Mouse (Mus musculus) layer of hippocampus, adult 8-10 months (tissue): ENCODE measurements around the gene Ptpn1. TPM values are rescaled to one million over a fixed set of nuclear protein-coding genes. Genes with fewer than 3 reads are reported as not detected.

Experiments used
- DNase-seq, 2 experiments: peaks; one replicate each; pipeline ENCODE4 v3.0.0; 2022; ENCODE audit warnings: low spot score in 2 of 2
- total RNA-seq, 4 experiments: library from RNA; stranded (reverse); gene quantifications; 2 replicates each; pipeline ENCODE4 v1.2.4; 2022

Gene Ptpn1
- total RNA-seq, 4 experiments from 2014 or later: 56.2 to 59.7 (median 58.3) TPM

DNA sequence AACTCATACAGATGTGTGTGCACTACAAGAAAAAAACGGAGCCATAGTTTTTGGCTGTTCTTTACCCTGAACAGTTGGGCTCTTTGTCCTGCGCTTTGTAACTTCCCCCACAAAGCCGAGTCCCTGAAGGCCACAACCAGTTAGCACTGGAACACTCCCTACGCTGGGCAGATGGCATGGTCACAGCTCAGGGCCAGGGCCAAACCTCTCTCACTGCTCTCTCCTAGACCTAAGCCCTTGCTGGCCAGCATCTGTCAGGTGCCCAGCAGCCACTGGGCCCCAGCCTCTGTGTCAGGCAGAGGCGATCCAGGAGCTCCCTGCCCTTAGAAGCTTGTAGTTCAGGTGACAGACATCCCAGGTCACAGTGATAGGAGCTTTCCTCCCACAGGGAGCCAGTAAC lies 13.6 kb downstream of the Ptpn1 start:
- DNase-seq: no peak

DNA sequence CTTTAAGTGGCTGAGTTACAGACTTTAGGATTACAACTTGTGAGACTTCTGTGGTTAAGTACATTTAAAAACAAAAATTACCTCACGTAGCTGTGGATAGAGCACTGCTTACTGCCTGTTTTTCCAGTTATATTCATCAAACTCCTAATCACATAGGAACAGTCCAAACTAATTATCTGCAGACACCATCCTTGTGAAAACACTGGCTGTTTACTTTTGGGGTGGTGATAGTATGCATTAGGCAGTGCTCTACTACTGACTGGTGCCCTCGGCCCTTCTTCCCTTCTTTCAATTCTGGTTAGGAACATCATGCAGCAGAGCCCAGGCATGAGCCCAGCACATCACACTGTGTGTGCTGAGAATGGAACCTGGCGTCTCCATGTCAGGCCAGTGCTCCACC lies 15.4 kb downstream of the Ptpn1 start:
- DNase-seq: no peak

- DNase-seq: no peak
Observed at GRCm38 (mm10) chr2:167948047-167948446, 16.2 kb downstream of the Ptpn1 start.

DNA sequence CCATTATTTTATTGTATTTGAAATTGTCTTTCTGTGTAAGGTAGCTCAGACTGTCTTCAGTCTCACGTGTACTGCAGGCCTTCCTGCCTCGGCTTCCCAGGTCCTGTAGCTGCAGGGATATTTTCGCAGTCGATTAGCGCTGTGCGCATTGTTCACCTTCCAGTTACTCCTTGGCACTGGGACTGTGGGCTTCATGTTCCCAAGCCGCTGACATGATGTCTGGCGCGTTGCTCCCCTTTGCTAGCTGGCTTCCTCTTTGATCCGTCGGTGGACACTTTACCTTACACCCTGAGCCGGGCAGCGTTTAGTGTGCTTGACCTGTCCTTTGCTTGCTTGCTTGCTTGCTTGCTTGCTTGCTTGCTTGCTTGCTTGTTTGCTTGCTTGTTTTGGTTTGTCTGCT lies 16.7 kb downstream of the Ptpn1 start:
- DNase-seq: no peak

DNA sequence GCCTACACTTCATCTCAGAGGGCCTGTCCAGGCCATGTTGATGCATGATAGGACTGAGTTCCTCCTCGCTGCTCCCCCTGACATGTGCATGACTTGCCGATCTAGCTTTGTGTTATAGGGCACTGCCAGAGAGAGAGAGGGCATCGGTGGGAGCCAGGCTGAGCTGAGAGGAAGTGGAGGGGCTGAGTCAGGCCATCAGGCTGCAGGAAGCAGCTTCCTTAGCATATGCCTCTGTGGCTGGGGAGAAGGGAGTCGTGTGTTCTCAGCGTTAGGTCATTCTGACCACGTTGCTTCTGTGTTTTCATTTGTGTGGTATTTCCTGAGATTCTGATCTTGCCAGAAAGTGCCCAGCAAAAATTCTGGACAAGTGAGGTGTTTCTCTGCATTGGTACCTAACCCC lies 17.4 kb downstream of the Ptpn1 start:
- no peak for DNase-seq

DNA sequence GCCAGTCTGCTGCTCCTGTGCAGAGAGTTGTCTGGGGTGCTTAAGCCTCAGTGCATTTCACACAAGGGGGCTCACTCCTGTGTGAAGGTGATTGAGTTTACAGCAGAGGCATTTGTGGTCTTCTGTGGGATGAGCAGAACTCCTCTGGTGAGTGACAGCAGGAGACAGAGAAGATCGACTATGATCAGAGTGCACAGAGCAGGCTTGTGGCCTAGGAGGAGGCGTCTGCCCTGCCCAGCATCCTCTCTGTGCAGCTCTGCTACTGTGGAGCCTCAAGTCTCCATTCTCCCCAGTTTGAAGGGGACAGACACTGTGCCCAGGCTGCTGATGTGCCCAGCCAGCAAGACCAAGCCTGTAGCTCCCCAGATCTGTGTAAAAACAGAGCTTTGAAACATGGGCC lies 18.0 kb downstream of the Ptpn1 start:
- DNase-seq: no peak

DNA sequence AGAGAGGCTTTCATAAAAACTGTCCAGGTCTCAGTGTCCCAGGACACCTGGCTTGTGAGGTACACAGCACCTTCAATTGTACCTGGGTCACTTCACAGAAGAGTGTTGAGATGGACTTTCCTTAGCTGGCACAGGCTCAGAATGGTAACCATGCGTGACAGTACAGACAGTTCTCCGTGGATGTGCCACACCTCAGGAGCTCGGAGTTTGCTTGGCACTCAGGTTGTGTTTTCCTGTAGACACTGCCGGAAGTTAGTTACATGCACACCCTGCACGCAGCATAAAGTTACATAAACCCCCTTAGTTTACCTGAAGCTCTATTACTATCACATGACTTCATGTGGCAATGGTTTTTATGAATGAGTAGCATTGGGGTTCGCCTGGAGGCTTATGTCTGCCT lies 18.8 kb downstream of the Ptpn1 start:
- DNase-seq: no peak

GRCm38 (mm10) chr2:167951301-167952211 lies 19.7 kb downstream of the Ptpn1 start:
- no peak for DNase-seq

- DNase-seq: no peak
Observed at GRCm38 (mm10) chr2:167953819-167954218, 22.0 kb downstream of the Ptpn1 start.

- no peak for DNase-seq
Observed at GRCm38 (mm10) chr2:167954928-167955327, 23.1 kb downstream of the Ptpn1 start.

DNA sequence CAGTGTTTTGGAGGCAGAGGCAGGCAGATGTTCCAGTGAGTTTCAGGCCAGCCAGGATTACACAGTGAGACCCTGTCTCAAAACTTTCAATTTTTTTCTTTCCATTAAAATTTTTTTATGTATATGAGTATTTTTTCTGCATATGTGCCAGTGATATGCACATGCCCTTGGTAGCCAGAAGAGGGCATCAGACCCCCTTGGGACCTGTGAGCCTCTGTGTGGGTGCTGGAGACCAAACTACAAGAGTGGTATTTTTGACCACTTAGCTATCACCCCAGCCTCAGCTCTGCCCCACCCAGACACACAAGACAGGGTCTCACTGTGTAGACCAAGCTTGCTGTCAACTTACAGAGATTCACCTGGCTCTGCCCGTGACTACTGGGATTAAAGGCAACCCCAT lies 25.7 kb downstream of the Ptpn1 start:
- DNase-seq: no peak

GRCm38 (mm10) chr2:167958082-167958788 lies 26.4 kb downstream of the Ptpn1 start:
- DNase-seq: no peak

GRCm38 (mm10) chr2:167958843-167959242 lies 27.0 kb downstream of the Ptpn1 start:
- DNase-seq: peak in 1 of 2 experiments; percentile 49

DNA sequence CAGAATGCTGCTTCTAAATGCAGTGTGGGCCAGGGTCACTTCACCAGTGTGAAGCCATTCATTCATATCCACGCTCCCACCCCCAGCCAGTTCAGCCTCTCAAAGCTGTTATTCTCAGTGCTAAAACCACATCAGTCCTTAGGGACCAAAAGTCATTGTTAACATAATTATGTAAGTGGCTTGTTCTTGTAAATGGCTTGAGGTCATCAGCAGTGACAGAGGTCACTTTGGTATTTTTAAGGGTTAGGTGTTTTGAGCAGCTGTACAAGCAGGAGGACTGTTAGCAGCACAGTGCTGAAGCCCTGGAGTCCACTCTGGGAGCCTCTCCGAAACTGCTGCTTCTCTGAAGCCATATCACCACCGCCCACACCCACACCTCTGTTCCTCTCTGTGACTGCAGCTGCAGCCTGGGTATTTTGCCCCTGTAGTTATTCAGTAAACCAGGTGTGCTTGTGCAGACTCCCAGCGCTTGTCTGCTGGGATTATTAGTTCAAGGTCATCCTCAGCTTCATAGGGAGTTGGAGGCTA lies 27.6 kb downstream of the Ptpn1 start:
- DNase-seq: no peak

DNA sequence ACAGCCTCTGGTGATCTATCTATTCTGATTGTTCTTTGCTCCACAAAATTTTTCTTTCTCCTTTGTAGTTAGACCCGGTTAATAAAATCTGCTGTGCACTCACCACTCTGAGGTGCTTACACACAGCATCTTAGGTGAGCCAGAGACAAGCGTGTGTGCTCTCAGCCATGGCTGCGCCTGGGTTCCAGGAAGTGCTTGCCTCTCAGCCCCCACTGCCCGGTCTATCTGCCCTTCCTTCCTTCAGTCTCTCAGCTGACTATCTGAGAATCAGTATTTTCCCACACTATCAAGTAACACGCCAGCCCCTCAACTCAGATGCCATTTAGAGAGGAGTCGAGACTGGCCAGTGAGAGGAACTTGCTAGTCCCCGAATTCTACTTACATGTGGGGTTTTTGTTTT lies 28.1 kb downstream of the Ptpn1 start:
- no peak for DNase-seq

GRCm38 (mm10) chr2:167960584-167960983 lies 28.7 kb downstream of the Ptpn1 start:
- DNase-seq: no peak

GRCm38 (mm10) chr2:167962347-167962746 lies 30.5 kb downstream of the Ptpn1 start:
- DNase-seq: no peak

DNA sequence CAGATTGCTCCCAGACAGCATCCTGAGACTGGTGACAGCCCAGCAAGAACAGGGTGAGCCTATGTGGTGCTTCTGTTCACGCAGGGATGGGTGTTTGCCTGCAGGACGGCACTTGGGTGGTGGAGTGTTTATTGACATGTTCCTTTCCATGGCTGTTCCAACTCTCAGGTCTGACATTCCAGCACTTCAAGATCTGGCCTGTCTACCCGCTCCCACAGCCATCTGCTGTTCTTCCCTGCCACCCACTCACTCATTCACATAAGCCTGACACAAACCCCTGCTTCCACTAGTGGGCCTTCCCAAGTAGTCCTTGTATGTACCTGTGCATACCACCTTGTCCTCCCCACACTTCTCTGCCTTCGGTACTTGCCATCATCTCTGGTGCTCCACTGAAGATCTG lies 31.3 kb downstream of the Ptpn1 start:
- peak; percentile 62 to 70 for DNase-seq

GRCm38 (mm10) chr2:167963778-167964300 lies 32.0 kb downstream of the Ptpn1 start:
- no peak for DNase-seq

DNA sequence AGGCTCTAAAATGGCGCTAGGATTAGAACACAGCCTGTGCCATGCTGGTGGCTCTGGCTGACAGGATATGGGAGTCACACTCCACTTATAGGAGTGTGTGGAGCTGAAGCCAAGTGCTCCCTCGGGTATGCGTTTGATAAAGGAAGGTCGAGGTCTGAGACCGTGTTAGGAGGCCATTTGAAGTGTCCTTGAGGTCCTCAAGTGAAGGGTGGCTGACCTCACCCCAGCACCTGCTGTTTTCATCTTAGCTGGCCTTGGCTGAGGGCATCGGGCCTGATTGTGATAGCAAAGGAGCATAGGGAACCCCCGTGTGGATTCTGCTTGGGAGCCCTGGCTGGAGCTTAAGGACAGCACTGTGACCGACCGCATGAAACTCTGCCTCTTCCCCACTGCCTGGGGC lies 32.5 kb downstream of the Ptpn1 start:
- DNase-seq: no peak

GRCm38 (mm10) chr2:167965911-167966310 lies 34.1 kb downstream of the Ptpn1 start:
- no peak for DNase-seq

DNA sequence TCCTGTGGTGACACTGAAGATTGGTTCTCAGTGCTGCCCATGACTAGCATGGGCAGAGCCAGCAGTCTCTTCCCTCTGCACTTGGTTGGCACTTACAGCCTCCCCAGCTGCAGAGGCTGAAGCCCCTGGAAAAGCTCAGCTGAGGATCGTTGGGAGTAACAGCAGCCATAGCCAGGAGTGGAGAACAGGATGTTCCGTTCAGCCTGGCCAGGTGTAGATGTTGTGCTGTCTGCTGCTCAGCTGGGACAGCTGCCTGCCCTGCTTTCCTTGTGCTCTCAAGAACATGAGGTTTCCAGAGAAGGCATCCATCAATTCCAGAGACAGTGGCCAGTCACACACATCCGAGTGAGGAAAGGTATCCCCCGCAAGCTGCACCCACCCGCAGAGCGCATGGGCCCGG lies 36.6 kb downstream of the Ptpn1 start:
- no peak for DNase-seq
